Mouse (Mus musculus) heart, embryonic 12.5 days (tissue): ENCODE data around the gene Galnt5. TPM values are rescaled to one million over a fixed set of nuclear protein-coding genes. Genes with fewer than 3 reads are reported as not detected.

Source experiments
- ATAC-seq: fragments of 200-750 bp; cut with Nextera tagmentation; 2 replicates; pipeline ENCODE4 v1.8.0; 2017; ENCODE audit warnings: moderate TSS enrichment, moderate library complexity; ENCODE audit not compliant: insufficient number of reproducible peaks, low FRiP score
- H3K27ac ChIP-seq: fragments of 300-500 bp; sonication (generic); 2 replicates; pipeline ENCODE4 v1.5.1; 2016; ENCODE audit warnings: mild to moderate bottlenecking, moderate library complexity; ENCODE audit not compliant: poor library complexity, severe bottlenecking
- H3K27me3 ChIP-seq: fragments of 300-500 bp; sonication (generic); replicated peaks from 2 replicates; pipeline ENCODE4 v1.6.1; 2016; ENCODE audit warnings: mild to moderate bottlenecking, moderate library complexity
- H3K36me3 ChIP-seq: fragments of 300-500 bp; sonication (generic); 2 replicates; pipeline ENCODE4 v1.6.1; 2016; ENCODE audit warnings: mild to moderate bottlenecking, moderate library complexity
- H3K4me1 ChIP-seq: fragments of 300-500 bp; sonication (generic); replicated peaks from 2 replicates; pipeline ENCODE4 v1.6.1; 2016; ENCODE audit warnings: mild to moderate bottlenecking
- H3K4me2 ChIP-seq: fragments of 300-500 bp; sonication (generic); 2 replicates; pipeline ENCODE4 v1.6.1; 2016; ENCODE audit warnings: mild to moderate bottlenecking, moderate library complexity
- H3K4me3 ChIP-seq: fragments of 300-500 bp; sonication (generic); 2 replicates; pipeline ENCODE4 v1.5.1; 2016; ENCODE audit warnings: mild to moderate bottlenecking
- H3K9ac ChIP-seq: fragments of 300-500 bp; sonication (generic); 2 replicates; pipeline ENCODE4 v1.6.1; 2016; ENCODE audit warnings: mild to moderate bottlenecking, moderate library complexity
- H3K9me3 ChIP-seq: fragments of 300-500 bp; sonication (generic); replicated peaks from 2 replicates; pipeline ENCODE4 v1.6.1; 2016; ENCODE audit warnings: mild to moderate bottlenecking, moderate library complexity
- WGBS: fragments of 180-500 bp; shearing (Covaris S2); methylation state at CpG from one replicate; pipeline ENCODE4 v1.1.7; 2016; 5-methylcytosine and 5-hydroxymethylcytosine counted together
- polyA plus RNA-seq: library from polyadenylated mRNA; unstranded; fragments of >200 nt; fragmentation: Nextera tagmentation; extraction: Ambion mirVana; gene quantifications from 2 replicates; pipeline ENCODE4 v1.2.1, GENCODE M21; 2016

Gene Galnt5
- 0.58 and 0.66 TPM in 2 replicates for polyA plus RNA-seq

- peak within 1 kb of the TSS; percentile 40 for H3K4me3 ChIP-seq
- WGBS = 39% methylated on average over 12 of the region's 12 CpGs
- ATAC-seq = 0 out of 2 replicates have a peak, but pooled peaks have one; percentile 18
- H3K27ac ChIP-seq = peak within 1 kb of the TSS; percentile 18; the same call in 1 of the 2 replicates
- H3K9ac ChIP-seq = peak within 1 kb of the TSS; percentile 14; the same call in 1 of the 2 replicates
- peaks cover 5% of the 10 kb centered on the region; the same call in 1 of the 2 replicates for H3K4me1 ChIP-seq
- no peaks in the 10 kb centered on the region for H3K9me3 ChIP-seq
- peak within 1 kb of the TSS; percentile 67 for H3K4me2 ChIP-seq
- H3K27me3 ChIP-seq = no peaks in the 10 kb centered on the region
- no peaks in the 10 kb centered on the region for H3K36me3 ChIP-seq
Observed at GRCm38 (mm10) chr2:57997752-57998430, at the start of gene Galnt5. Gene Galnt5 (plus strand): TSS chr2:57997884.

- H3K4me2 ChIP-seq = no peak overlapping the region
- ATAC-seq = no peak
- no peak overlapping the region for H3K9ac ChIP-seq
- no peaks in the 10 kb centered on the region for H3K9me3 ChIP-seq
- H3K36me3 ChIP-seq = no peaks in the 10 kb centered on the region
- H3K4me3 ChIP-seq = no peak overlapping the region
- H3K27me3 ChIP-seq = no peaks in the 10 kb centered on the region
- no peaks in the 10 kb centered on the region for H3K4me1 ChIP-seq
- WGBS = 54% methylated on average over 2 of the region's 2 CpGs
- no peak overlapping the region for H3K27ac ChIP-seq
Observed at GRCm38 (mm10) chr2:57951620-57952019, 46.1 kb upstream of the Galnt5 start.

DNA sequence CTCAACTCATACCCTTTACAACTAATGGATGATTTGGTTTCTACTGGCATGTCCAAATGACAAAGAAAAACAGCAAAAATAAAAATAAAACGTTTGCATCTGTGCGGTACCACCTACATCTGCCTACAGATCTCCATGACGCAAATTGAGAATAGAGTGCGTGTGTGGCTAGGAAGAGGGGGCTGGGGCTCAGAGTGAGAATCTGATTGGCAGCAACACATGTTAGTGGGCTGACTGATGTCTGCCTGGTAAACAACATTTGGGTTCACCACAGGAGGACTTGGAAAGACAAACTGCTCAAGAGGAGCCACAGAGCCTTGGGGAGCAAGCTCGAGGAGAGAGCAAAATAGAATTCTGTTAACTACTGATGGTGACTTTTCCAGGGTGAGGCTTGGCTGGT is 36.9 kb upstream of the Galnt5 start:
- no peak overlapping the region for H3K9ac ChIP-seq

DNA sequence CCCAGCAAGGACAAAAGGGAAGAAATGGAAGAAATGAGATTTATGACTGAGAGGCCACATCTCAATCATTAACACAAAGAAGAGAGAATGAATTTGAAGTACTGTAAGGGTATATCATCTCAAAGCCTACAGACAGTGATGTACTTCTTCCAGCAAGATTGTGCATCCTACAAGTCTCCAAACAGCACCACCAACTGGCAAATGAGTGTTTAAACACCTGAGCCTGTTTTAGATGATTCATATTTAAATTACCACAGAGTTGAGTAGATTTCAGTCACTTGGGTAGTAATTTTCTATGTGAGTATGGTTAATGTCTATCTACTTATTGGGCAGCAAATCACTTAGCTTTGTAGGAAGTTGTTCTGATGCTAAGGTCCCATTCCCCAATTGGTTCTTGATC is 15.4 kb upstream of the Galnt5 start:
- no peak overlapping the region for H3K9ac ChIP-seq
- no peak for ATAC-seq
- H3K4me1 ChIP-seq = no peaks in the 10 kb centered on the region
- no peak overlapping the region for H3K4me3 ChIP-seq
- no peaks in the 10 kb centered on the region for H3K27me3 ChIP-seq
- no peak overlapping the region for H3K27ac ChIP-seq
- no peak overlapping the region for H3K4me2 ChIP-seq
- H3K36me3 ChIP-seq = no peaks in the 10 kb centered on the region
- no peaks in the 10 kb centered on the region for H3K9me3 ChIP-seq

More for the DNA sequence above, 36.9 kb upstream of the Galnt5 start:
- WGBS = 73% methylated on average over 5 of the region's 5 CpGs
- no peak overlapping the region for H3K4me3 ChIP-seq
- H3K4me2 ChIP-seq = no peak overlapping the region
- no peaks in the 10 kb centered on the region for H3K36me3 ChIP-seq
- H3K9me3 ChIP-seq = no peaks in the 10 kb centered on the region
- ATAC-seq = no peak
- H3K4me1 ChIP-seq = no peaks in the 10 kb centered on the region
- no peak overlapping the region for H3K27ac ChIP-seq
- H3K27me3 ChIP-seq = no peaks in the 10 kb centered on the region

GRCm38 (mm10) chr2:57991084-57991483 is 6.6 kb upstream of the Galnt5 start:
- ATAC-seq = no peak
- no peak overlapping the region for H3K27ac ChIP-seq
- no peak overlapping the region for H3K9ac ChIP-seq
- H3K27me3 ChIP-seq = no peaks in the 10 kb centered on the region
- H3K36me3 ChIP-seq = no peaks in the 10 kb centered on the region
- H3K4me2 ChIP-seq = no peak overlapping the region
- no peaks in the 10 kb centered on the region for H3K4me1 ChIP-seq
- 82% methylated on average over 2 of the region's 2 CpGs for WGBS
- no peaks in the 10 kb centered on the region for H3K9me3 ChIP-seq
- no peak overlapping the region for H3K4me3 ChIP-seq

GRCm38 (mm10) chr2:58001497-58001896 is 3.8 kb downstream of the Galnt5 start:
- Histone ChIP-seq H3K9ac (no peak overlapping the region), H3K4me2 (no peak overlapping the region), H3K9me3 (no peaks in the 10 kb centered on the region), H3K27me3 (no peaks in the 10 kb centered on the region), H3K27ac (no peak overlapping the region), H3K4me1 (peaks cover 5% of the 10 kb centered on the region; the same call in 1 of the 2 replicates), H3K4me3 (no peak overlapping the region), H3K36me3 (no peaks in the 10 kb centered on the region)
- ATAC-seq = no peak
- 58% methylated on average over 3 of the region's 3 CpGs for WGBS

GRCm38 (mm10) chr2:58007081-58007480 is 9.4 kb downstream of the Galnt5 start:
- H3K9ac ChIP-seq = no peak overlapping the region
- no peaks in the 10 kb centered on the region for H3K9me3 ChIP-seq
- H3K4me1 ChIP-seq = no peaks in the 10 kb centered on the region
- H3K36me3 ChIP-seq = no peaks in the 10 kb centered on the region
- no peak overlapping the region for H3K4me3 ChIP-seq
- no peak overlapping the region for H3K4me2 ChIP-seq
- H3K27ac ChIP-seq = no peak overlapping the region
- H3K27me3 ChIP-seq = no peaks in the 10 kb centered on the region
- 72% methylated on average over 5 of the region's 5 CpGs for WGBS
- no peak for ATAC-seq

DNA sequence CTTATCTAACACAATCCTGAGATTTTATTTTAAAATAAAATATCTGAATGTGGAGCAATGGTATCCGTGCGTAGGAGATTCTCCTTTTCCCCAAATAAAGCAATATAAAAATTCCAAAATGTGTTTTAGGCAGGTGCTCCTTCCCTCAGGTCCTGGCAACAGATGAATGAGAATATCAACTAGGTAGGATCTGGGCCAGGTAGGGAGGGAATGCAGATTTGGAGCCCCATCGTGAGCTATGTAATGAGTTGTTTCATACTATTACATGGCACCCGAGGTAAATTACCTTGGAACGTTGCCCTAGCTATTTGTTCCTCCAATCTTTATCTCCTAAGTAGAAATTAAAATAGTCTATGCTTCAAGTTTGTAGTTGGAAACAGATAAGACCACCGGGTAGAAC is 25.9 kb downstream of the Galnt5 start:
- H3K27me3 ChIP-seq = no peaks in the 10 kb centered on the region
- H3K9ac ChIP-seq = no peak overlapping the region
- no peak overlapping the region for H3K4me3 ChIP-seq
- 76% methylated on average over 6 of the region's 6 CpGs for WGBS
- H3K4me1 ChIP-seq = no peaks in the 10 kb centered on the region
- no peaks in the 10 kb centered on the region for H3K36me3 ChIP-seq
- H3K4me2 ChIP-seq = no peak overlapping the region
- ATAC-seq = no peak
- no peaks in the 10 kb centered on the region for H3K9me3 ChIP-seq
- H3K27ac ChIP-seq = no peak overlapping the region

DNA sequence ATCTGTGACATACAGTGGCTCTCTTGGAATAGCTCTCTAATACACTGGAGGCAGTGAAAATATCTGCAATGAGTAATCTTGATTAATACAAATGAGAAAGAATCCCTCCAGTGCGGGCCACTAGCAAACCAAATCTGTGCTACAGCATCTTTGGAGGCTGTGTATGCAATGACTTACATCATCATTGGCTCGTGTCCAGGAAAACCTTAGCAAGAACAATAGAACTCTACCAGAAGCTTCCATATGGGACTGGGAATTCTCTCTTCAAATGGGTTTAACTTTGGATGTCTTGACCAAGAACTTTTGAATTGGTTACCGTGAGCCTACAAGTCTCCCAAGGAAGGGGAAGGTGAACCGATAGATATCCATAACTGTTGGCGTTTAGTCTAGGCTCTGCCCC is 29.1 kb downstream of the Galnt5 start:
- 71% methylated on average over 5 of the region's 5 CpGs for WGBS
- no peak for ATAC-seq
- Histone ChIP-seq H3K4me3 (no peak overlapping the region), H3K36me3 (no peaks in the 10 kb centered on the region), H3K9ac (no peak overlapping the region), H3K4me2 (no peak overlapping the region), H3K27ac (no peak overlapping the region), H3K27me3 (no peaks in the 10 kb centered on the region), H3K4me1 (no peaks in the 10 kb centered on the region), H3K9me3 (no peaks in the 10 kb centered on the region)

DNA sequence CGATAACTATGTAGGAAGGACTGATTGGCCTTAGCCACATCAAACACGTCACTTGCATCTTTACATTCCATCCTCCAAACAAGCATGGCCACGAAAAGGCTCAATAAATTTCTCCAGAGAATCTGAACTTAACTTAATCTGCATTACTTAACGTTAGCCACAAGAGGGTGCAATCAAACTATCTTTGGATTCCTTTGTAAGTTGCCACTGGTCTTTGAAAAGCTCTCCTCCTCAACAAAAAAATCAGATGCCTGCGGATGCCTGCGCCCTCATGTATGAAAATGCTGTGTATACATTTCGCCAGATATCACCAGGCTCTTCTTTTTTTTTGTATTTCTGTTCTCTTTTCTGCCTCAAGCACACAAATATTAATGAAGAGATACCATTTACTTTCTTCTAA is 31.7 kb downstream of the Galnt5 start:
- no peak overlapping the region for H3K27ac ChIP-seq
- no peak overlapping the region for H3K9ac ChIP-seq
- H3K4me1 ChIP-seq = no peaks in the 10 kb centered on the region
- H3K4me3 ChIP-seq = no peak overlapping the region
- H3K9me3 ChIP-seq = no peaks in the 10 kb centered on the region
- H3K4me2 ChIP-seq = no peak overlapping the region
- no peak for ATAC-seq
- H3K36me3 ChIP-seq = no peaks in the 10 kb centered on the region
- WGBS = 30% methylated on average over 7 of the region's 7 CpGs
- no peaks in the 10 kb centered on the region for H3K27me3 ChIP-seq

DNA sequence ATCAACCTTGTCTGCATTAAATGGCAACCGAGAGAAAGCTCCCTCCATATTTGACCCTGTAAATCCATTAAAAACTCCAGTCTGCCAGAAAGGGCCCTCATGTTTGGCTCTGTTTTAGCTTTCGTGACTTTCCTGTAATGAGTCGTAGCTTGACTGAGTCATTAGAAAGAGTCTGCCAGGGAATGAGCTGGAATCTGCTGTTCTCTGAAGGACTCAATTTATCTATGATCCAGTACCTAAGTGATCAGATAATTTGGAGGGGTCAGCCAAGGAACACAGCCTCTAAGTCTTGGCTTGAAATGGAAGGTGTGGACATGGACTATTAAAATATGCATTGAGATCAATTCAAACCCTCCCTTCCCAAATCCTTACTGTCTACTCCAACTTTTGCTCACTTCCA is 33.7 kb downstream of the Galnt5 start:
- WGBS = 75% methylated on average over 3 of the region's 3 CpGs
- H3K4me1 ChIP-seq = no peaks in the 10 kb centered on the region
- no peak overlapping the region for H3K4me2 ChIP-seq
- no peak for ATAC-seq
- no peaks in the 10 kb centered on the region for H3K27me3 ChIP-seq
- no peaks in the 10 kb centered on the region for H3K36me3 ChIP-seq
- no peak overlapping the region for H3K4me3 ChIP-seq
- no peak overlapping the region for H3K9ac ChIP-seq
- H3K9me3 ChIP-seq = no peaks in the 10 kb centered on the region
- H3K27ac ChIP-seq = no peak overlapping the region

DNA sequence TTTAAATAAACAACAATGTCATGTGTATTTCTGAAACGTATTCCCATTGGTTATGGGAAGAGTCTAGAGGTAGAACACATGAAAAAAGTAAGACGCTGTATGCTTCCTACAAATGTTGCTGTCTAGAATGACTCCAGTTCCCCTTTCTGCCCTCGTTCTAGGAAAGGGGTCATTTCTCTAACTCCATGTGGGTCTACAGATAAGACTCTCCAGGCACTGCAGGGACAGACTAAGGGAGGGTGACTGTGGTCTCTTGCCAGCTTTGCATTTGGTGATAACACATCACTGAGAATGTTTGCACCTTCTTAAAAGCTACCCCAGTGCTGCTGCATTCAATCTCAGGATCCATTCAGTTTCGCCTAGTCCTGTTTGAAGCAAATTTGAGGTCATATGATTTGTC is 38.0 kb downstream of the Galnt5 start:
- H3K36me3 ChIP-seq = no peaks in the 10 kb centered on the region
- 52% methylated on average over 4 of the region's 4 CpGs for WGBS
- no peak for ATAC-seq
- 0 out of 2 replicates have a peak, but pooled peaks cover 5% of the 10 kb centered on the region for H3K4me1 ChIP-seq
- no peaks in the 10 kb centered on the region for H3K9me3 ChIP-seq
- no peak overlapping the region for H3K27ac ChIP-seq
- H3K27me3 ChIP-seq = no peaks in the 10 kb centered on the region
- H3K4me2 ChIP-seq = no peak overlapping the region
- H3K9ac ChIP-seq = no peak overlapping the region
- H3K4me3 ChIP-seq = no peak overlapping the region
